Mouse (Mus musculus) liver, embryonic 13.5 days (tissue): Measurements from ENCODE around the gene Map3k5. TPM values are rescaled to one million over a fixed set of nuclear protein-coding genes. Genes with fewer than 3 reads are reported as not detected.

Experiments
- ATAC-seq: fragments of 200-750 bp; cut with Nextera tagmentation; 2 replicates; pipeline ENCODE4 v1.8.0; 2017; ENCODE audit warnings: low read depth, mild to moderate bottlenecking, moderate number of reproducible peaks, moderate library complexity
- DNase-seq: peaks from one replicate; pipeline ENCODE4 v3.0.0; 2022
- H3K27ac ChIP-seq: fragments of 300-500 bp; sonication (generic); 2 replicates; pipeline ENCODE4 v1.5.1; 2015; ENCODE audit warnings: moderate library complexity, mild to moderate bottlenecking, inconsistent platforms
- H3K27me3 ChIP-seq: fragments of 300-500 bp; sonication (generic); 2 replicates; pipeline ENCODE4 v1.6.1; 2015; ENCODE audit warnings: mild to moderate bottlenecking, inconsistent platforms
- H3K36me3 ChIP-seq: fragments of 300-500 bp; sonication (generic); 2 replicates; pipeline ENCODE4 v1.6.1; 2015; ENCODE audit warnings: mild to moderate bottlenecking, inconsistent platforms
- H3K4me1 ChIP-seq: fragments of 300-500 bp; sonication (generic); replicated peaks from 2 replicates; pipeline ENCODE4 v1.6.1; 2015; ENCODE audit warnings: inconsistent platforms
- H3K4me2 ChIP-seq: fragments of 300-500 bp; sonication (generic); 2 replicates; pipeline ENCODE4 v1.6.1; 2015; ENCODE audit warnings: inconsistent platforms, mild to moderate bottlenecking, moderate library complexity
- H3K4me3 ChIP-seq: fragments of 300-500 bp; sonication (generic); replicated peaks from 2 replicates; pipeline ENCODE4 v1.5.1; 2015; ENCODE audit warnings: mild to moderate bottlenecking, inconsistent platforms
- H3K9ac ChIP-seq: fragments of 300-500 bp; sonication (generic); 2 replicates; pipeline ENCODE4 v1.6.1; 2015; ENCODE audit warnings: mild to moderate bottlenecking, inconsistent platforms
- H3K9me3 ChIP-seq: fragments of 300-500 bp; sonication (generic); replicated peaks from 2 replicates; pipeline ENCODE4 v1.6.1; 2016; ENCODE audit warnings: inconsistent platforms
- WGBS: fragments of 180-500 bp; shearing (Covaris S2); methylation state at CpG from one replicate; pipeline ENCODE4 v1.1.7; 2015; ENCODE audit not compliant: insufficient replicate concordance; 5-methylcytosine and 5-hydroxymethylcytosine counted together
- polyA plus RNA-seq: library from polyadenylated mRNA; unstranded; fragments of >200 nt; fragmentation: Nextera tagmentation; extraction: Ambion mirVana; gene quantifications from 2 replicates; pipeline ENCODE4 v1.2.1, GENCODE M21; 2015

Gene Map3k5
- polyA plus RNA-seq, 1 experiment from 2014 or later = 0.78 TPM

DNA sequence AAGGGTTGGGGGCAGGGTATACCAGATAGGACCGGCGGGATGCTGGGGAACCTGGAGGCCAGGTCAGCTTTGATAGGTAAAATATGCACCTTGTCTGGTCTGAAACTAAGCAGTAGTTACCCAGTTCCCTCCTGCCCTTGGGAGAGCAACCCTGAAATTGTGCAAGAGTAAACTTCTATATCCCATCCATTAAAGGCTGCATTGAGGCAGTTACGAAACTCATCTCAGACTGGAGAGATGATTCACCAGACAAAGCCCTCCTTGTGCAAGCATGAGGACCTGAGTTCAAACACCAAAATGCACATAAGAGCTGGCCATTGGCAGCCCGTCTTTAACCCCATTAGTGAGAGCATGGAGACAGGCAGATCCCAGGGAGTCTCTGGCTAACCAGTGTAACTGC, 233.2 kb downstream of the Map3k5 start:
- ATAC-seq (no peak), DNase-seq (no peak)
- Histone ChIP-seq H3K36me3 (no peaks in the 10 kb centered on the region), H3K4me1 (peaks cover 39% of the 10 kb centered on the region), H3K27me3 (no peaks in the 10 kb centered on the region), H3K4me2 (no peak overlapping the region), H3K4me3 (no peak overlapping the region), H3K27ac (no peak overlapping the region), H3K9me3 (no peaks in the 10 kb centered on the region), H3K9ac (no peak overlapping the region)
- 71% methylated on average over 4 of the region's 4 CpGs for WGBS

DNA sequence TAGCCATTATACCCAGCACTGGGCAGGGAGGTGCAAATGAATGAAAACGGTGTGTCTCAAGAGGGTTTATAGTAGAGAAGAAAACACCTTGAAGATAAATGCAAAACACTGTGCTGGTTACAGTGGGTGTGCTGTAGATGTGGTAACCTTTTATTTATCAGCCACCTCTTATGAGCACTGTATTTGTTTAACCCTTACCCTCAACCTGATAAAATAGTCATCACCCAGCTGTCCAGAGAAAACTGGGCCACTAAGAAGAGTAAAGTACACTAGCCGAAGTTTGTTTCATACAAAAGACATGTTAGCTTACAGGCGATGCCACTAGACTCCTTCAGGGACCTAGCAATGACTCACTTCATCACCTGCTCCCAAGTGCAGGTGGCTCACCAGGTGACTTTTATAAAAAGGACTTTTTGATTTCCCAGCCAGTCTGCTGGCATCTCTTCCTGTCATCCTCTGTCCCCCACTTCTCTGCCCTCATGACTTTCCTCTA, 235.0 kb downstream of the Map3k5 start:
- ATAC-seq (no peak), DNase-seq (no peak)
- no peaks in the 10 kb centered on the region for H3K9me3 ChIP-seq
- no peak overlapping the region for H3K9ac ChIP-seq
- no peak overlapping the region for H3K4me2 ChIP-seq
- H3K27me3 ChIP-seq = no peaks in the 10 kb centered on the region
- no peak overlapping the region for H3K4me3 ChIP-seq
- peaks cover 39% of the 10 kb centered on the region for H3K4me1 ChIP-seq
- H3K27ac ChIP-seq = no peak overlapping the region
- no peaks in the 10 kb centered on the region for H3K36me3 ChIP-seq
- 58% methylated on average over 3 of the region's 3 CpGs for WGBS

DNA sequence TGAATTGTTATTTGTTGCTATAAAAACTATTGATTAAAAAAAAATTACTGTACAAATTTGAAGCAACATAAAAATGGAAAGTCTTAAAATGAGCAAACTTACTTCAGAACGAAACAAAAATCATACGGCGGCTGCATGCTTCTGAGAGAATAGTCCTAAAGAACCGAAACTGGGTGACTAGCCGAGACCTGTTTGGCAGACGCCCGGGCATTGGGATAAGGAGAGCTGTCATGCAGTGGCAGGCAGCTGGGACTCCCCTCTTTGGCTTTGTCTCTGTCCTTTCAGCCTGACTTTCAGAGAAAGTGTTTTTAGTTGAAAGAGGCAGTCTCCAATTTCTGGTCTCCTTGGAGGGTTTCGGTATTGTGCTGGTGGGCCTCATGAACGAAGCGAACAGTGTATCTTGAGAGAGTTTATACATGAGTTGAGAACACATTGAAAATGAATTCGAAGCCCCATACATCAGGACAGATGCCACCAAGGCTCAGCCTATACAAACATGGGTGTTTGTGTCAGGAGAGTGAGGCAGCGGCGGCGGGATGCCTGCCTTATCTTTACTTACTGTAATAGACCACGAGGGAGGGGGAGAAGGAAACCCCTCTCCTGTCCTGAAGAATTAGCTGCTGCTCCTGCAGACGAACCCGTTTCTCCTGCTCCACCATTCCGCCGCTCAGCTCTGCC, 235.8 kb downstream of the Map3k5 start:
- Histone ChIP-seq H3K4me1 (peaks cover 39% of the 10 kb centered on the region), H3K4me2 (peak overlapping the region; percentile 56), H3K36me3 (no peaks in the 10 kb centered on the region), H3K27me3 (no peaks in the 10 kb centered on the region), H3K4me3 (peak overlapping the region; percentile 27), H3K27ac (no peak overlapping the region), H3K9me3 (no peaks in the 10 kb centered on the region), H3K9ac (peak overlapping the region; percentile 26; the same call in 1 of the 2 replicates)
- DNase-seq (no peak), ATAC-seq (0 out of 2 replicates have a peak, but pooled peaks have one; percentile 19)
- 30% methylated on average over 19 of the region's 19 CpGs for WGBS

DNA sequence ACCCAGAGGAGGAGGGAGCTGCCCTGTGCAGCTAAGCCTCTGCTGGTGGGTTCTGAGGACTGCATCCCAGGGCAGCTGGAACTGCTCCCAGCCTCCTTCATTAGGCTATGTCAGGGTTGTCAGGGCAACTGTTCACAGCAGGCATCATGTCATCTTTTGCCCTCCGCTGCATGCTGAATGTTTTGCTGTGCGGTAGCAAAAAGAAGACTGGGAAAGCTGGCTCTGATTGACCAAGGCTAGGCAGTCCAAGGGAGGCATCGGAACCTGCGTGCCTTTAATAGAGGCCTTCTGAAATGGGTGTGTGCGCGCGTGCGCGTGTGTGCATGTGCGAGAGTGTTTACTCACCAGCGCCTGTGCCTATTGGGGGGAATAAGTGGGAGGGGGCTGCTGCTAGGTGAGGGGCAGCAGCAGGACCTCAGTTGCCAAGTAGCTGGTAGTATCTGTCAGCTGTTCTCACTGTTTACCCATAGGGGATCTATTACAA, 236.4 kb downstream of the Map3k5 start:
- ATAC-seq (peak; percentile 73), DNase-seq (peak; percentile 20)
- no peak overlapping the region for H3K27ac ChIP-seq
- H3K4me1 ChIP-seq = peaks cover 39% of the 10 kb centered on the region
- H3K9me3 ChIP-seq = no peaks in the 10 kb centered on the region
- no peaks in the 10 kb centered on the region for H3K36me3 ChIP-seq
- H3K4me3 ChIP-seq = peak overlapping the region; percentile 27; the same call in 1 of the 2 replicates
- H3K4me2 ChIP-seq = peak overlapping the region; percentile 56
- no peaks in the 10 kb centered on the region for H3K27me3 ChIP-seq
- WGBS = 69% methylated on average over 11 of the region's 11 CpGs
- 0 out of 2 replicates have a peak overlapping the region, but pooled peaks have one; percentile 26 for H3K9ac ChIP-seq

DNA sequence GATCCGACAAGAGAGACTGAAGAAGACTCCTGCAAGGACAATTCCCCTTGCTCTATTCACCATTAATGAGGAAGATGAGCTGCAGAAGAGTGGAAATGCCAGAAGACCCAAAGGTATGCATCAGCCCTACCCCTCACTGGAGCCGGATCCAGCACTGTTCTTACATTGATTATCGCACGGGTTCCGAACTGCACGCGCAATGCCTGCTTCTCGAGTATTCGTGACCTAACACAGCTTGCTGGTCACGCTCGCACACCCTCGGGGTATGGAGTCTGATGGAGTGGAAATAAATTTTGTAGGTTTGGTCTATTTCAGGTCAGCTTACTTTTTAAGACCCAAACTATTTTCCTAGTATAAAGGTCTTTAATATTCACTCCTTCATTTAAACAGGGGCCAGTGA, 236.9 kb downstream of the Map3k5 start:
- Histone ChIP-seq H3K36me3 (no peaks in the 10 kb centered on the region), H3K4me1 (peaks cover 39% of the 10 kb centered on the region), H3K4me3 (no peak overlapping the region), H3K9me3 (no peaks in the 10 kb centered on the region), H3K27ac (no peak overlapping the region), H3K27me3 (no peaks in the 10 kb centered on the region), H3K4me2 (no peak overlapping the region), H3K9ac (no peak overlapping the region)
- ATAC-seq (no peak), DNase-seq (no peak)
- 84% methylated on average over 12 of the region's 12 CpGs for WGBS

DNA sequence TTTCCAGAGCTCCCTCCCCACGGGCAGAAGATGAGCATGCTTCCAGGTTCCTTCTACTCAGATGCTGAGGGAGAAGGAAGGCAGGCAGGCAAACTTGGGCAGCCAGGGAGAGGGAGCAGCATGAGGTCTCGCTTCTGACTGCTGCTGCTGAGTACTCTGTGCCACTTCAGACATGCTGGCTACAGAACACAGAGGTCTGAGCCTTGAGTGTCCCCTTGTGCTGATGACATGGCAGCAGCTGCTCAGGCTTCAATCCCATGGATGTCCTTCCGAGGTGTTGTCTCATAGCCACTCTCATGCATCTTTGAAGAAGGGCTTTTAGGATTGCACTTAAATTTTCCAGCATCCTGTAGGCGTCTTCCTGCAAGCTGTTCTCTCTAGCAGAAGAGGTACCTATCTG, 237.5 kb downstream of the Map3k5 start:
- H3K27me3 ChIP-seq = no peaks in the 10 kb centered on the region
- no peaks in the 10 kb centered on the region for H3K36me3 ChIP-seq
- WGBS = 61% methylated on average over 4 of the region's 4 CpGs
- DNase-seq = no peak
- no peak overlapping the region for H3K9ac ChIP-seq
- H3K4me3 ChIP-seq = no peak overlapping the region
- H3K4me1 ChIP-seq = peaks cover 36% of the 10 kb centered on the region
- H3K27ac ChIP-seq = no peak overlapping the region
- no peak overlapping the region for H3K4me2 ChIP-seq
- ATAC-seq = no peak
- H3K9me3 ChIP-seq = no peaks in the 10 kb centered on the region

DNA sequence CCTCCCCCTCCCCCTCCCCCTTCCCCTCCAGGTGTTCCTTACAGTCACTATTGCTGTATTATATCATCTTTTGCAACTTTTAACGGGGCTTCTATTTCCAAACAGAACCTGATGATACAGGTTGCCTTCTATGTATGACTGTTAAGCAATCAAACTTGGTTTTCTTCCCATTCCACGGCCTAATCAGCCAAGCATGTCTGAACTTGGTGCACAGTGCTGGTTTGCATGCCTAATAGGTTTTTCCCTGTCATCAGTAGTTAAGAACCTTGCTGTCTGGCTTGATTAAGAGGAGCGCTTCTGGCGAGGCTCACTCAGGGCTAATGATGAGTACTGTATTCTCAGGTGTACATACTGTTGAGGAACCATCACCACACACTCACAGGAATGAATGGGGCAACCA, 239.5 kb downstream of the Map3k5 start:
- Histone ChIP-seq H3K4me1 (peaks cover 24% of the 10 kb centered on the region), H3K4me3 (no peak overlapping the region), H3K27ac (no peak overlapping the region), H3K9me3 (no peaks in the 10 kb centered on the region), H3K9ac (no peak overlapping the region), H3K36me3 (no peaks in the 10 kb centered on the region), H3K27me3 (no peaks in the 10 kb centered on the region), H3K4me2 (no peak overlapping the region)
- no peak for DNase-seq
- 63% methylated on average over 4 of the region's 4 CpGs for WGBS
- ATAC-seq = no peak

DNA sequence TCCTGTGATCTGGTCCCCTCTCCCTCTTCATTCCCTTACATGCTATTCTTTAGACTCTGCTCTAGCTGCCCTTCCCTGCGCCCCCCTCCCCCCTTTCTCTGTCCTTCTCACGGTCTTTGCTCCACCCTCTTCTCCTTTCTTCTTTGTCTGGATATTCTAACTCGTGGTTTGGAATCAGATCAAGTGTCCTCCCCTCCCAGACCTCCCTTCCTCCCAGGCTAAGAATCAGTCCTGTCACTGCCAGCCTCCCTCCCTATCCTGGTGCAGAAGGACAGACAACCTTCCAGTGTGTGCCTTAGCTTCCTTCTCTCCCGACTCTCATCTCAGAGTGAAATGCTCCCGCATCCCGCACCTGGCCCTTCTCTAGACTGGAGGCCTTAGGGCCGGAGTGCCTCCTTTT, 241.8 kb downstream of the Map3k5 start:
- H3K27ac ChIP-seq = no peak overlapping the region
- no peak overlapping the region for H3K4me3 ChIP-seq
- H3K36me3 ChIP-seq = no peaks in the 10 kb centered on the region
- no peak for ATAC-seq
- H3K9ac ChIP-seq = no peak overlapping the region
- WGBS = 61% methylated on average over 7 of the region's 7 CpGs
- no peak for DNase-seq
- no peaks in the 10 kb centered on the region for H3K9me3 ChIP-seq
- no peaks in the 10 kb centered on the region for H3K27me3 ChIP-seq
- H3K4me1 ChIP-seq = peaks cover 20% of the 10 kb centered on the region
- H3K4me2 ChIP-seq = no peak overlapping the region

DNA sequence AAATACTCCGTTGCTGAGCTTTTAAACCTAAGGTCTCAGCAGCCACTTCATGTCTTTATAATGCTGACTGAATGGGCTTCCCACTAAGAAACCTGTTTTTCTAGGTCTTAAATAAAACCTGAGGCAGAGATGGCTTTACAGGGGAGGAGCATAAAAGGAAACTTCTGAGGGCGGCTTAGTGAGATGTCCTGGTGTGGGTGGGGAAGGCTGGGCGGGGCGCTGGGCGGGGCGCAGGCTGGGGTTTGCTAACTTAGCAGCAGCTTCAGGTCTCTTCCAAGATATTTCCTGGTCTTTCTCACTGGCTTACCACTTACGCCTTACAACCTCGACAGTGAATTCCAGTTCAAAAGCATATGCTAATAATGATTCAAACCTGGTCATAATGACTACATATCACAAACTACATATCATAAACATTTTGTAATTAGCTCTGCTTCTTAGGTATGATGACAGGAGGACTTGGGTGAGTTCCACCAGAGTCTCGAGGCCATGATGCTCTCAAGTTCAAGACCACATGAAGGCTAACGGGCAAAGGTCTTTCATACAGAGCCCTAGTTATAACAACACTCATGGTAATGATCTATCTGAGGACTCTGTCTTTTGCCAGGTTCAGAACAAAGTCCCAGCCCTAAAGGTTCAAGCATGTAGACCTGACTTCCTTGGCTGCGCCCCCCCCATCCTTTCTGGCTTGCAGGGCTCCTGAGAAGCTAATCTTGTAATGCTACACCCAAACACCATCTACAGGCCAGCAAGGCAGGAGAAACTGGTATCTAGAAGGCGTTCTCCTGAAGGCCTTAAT, 244.7 kb downstream of the Map3k5 start:
- Histone ChIP-seq H3K9ac (no peak overlapping the region), H3K27me3 (no peaks in the 10 kb centered on the region), H3K36me3 (no peaks in the 10 kb centered on the region), H3K4me2 (peak overlapping the region; percentile 23; the same call in 1 of the 2 replicates), H3K4me1 (peaks cover 35% of the 10 kb centered on the region), H3K4me3 (no peak overlapping the region), H3K27ac (no peak overlapping the region), H3K9me3 (no peaks in the 10 kb centered on the region)
- ATAC-seq = peak; percentile 74; the same call in 1 of the 2 replicates
- no peak for DNase-seq
- WGBS = 24% methylated on average over 12 of the region's 12 CpGs

DNA sequence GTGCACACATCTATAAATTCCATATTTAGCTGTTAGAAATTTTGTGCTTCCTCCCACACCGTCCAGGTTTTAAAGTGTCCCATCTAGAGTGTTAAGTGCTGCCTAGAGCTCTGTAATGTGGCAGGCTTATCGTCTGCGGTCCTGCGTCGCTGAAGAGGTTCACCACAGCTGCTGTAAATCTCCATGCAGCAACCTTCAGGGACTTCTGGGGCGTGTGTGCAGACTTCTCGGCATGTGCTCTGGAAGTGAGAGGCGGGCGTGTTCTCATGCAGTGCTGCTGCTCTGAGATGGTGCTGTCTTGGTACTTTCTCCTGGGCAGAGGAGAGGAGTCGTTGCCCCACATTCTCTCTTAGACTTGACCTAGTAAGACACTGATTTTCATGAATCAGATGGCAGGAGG, 246.9 kb downstream of the Map3k5 start:
- Histone ChIP-seq H3K9ac (no peak overlapping the region), H3K4me3 (no peak overlapping the region), H3K36me3 (no peaks in the 10 kb centered on the region), H3K27me3 (no peaks in the 10 kb centered on the region), H3K27ac (no peak overlapping the region), H3K4me1 (peaks cover 38% of the 10 kb centered on the region), H3K9me3 (no peaks in the 10 kb centered on the region), H3K4me2 (no peak overlapping the region)
- WGBS = 23% methylated on average over 10 of the region's 10 CpGs
- DNase-seq = no peak
- ATAC-seq = peak; percentile 65

DNA sequence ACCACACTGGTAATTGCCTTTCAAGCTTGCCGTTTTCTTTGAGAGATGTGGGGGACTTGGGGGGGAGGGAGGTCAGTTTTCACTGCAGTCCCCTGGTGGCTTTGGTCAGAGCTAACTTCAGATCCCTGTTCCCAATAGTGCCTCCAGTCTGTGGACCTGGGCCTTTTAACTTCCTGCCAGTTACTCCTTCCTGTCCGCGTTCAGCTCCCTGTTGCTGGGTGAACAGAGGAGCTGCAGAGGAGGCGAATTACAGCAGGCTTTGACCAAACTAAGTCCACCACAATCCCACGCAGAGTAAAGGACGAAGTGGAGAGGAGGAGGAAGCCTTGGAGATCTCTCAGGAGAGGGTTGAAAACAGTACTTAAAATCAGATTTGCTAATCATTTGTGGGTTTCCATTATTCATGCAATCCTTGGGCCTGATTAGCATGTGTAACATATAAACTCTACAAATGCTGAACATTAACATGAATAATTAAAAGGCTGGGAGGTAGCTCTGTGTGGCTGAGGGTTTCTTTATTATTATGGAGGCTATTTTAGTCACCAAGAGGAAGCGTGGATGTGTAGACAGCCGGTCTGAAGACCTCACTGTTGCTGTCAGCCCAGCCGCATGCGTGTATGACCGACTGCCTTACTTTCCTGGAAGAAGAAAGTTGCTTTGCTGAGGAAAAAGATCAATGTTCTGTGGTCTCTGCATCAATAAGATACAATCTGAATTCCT, 247.6 kb downstream of the Map3k5 start:
- Histone ChIP-seq H3K27ac (no peak overlapping the region), H3K9ac (no peak overlapping the region), H3K27me3 (no peaks in the 10 kb centered on the region), H3K4me1 (peaks cover 43% of the 10 kb centered on the region), H3K36me3 (no peaks in the 10 kb centered on the region), H3K9me3 (no peaks in the 10 kb centered on the region), H3K4me2 (no peak overlapping the region), H3K4me3 (no peak overlapping the region)
- WGBS = 27% methylated on average over 11 of the region's 11 CpGs
- no peak for ATAC-seq
- DNase-seq = no peak
